Mouse (Mus musculus) naive thymus-derived CD4-positive, alpha-beta T cell, adult 2 months (primary cell): ENCODE data around the gene Vps26a.

Experiments
- DNase-seq: peaks from one replicate; pipeline ENCODE4 v3.0.0-alpha.2; 2011; ENCODE audit warnings: low read depth

The Vps26a gene

GRCm38 (mm10) chr10:62418831-62419356, 67.7 kb downstream of the Vps26a start:
- no peak for DNase-seq

- no peak for DNase-seq
These were observed 73.0 kb downstream of the Vps26a start for GRCm38 (mm10) chr10:62413606-62413982.

- DNase-seq, result no peak
These were observed 73.5 kb downstream of the Vps26a start for GRCm38 (mm10) chr10:62412906-62413605.

- DNase-seq, result no peak
These were observed 74.9 kb downstream of the Vps26a start for GRCm38 (mm10) chr10:62411431-62412410.

GRCm38 (mm10) chr10:62410943-62411342, 75.7 kb downstream of the Vps26a start:
- DNase-seq, result peak; percentile 63
